Mouse (Mus musculus): ENCODE measurements around the gene Tent4a. TPM values are rescaled to one million over a fixed set of nuclear protein-coding genes. Genes with fewer than 3 reads are reported as not detected.
A peak's percentile ranks its signal among the peaks of the same experiment; 100 is the strongest.

The Tent4a gene
- polyA plus RNA-seq, 1 experiment from 2014 or later: 5.0 TPM

- H3K9me3 ChIP-seq (replicated peaks; ENCODE audit: low read length): no peaks in the 10 kb centered on the region
- H3K27ac ChIP-seq: no peak overlapping the region
- no peaks in the 10 kb centered on the region for H3K36me3 ChIP-seq (ENCODE audit: insufficient read depth, low read length)
- H3K9ac ChIP-seq (ENCODE audit: low read depth, low read length): peak overlapping the region; percentile 92
- peak overlapping the region; percentile 96 for H3K4me2 ChIP-seq (ENCODE audit: low read length)
- DNase-seq (ENCODE audit: low spot score): no peak
- no peak for ATAC-seq (replicated peaks; ENCODE audit: low FRiP score, low read depth)
- peaks cover 19% of the 10 kb centered on the region for H3K4me1 ChIP-seq (replicated peaks; ENCODE audit: insufficient read depth, low read length)
- WGBS: 12% methylated on average over 14 of the region's 14 CpGs
- H3K27me3 ChIP-seq (ENCODE audit: insufficient read depth, low read length): no peaks in the 10 kb centered on the region
- H3K4me3 ChIP-seq (replicated peaks; ENCODE audit: low read depth, low read length): peak overlapping the region; percentile 89
- TF ChIP-seq CTCF (IDR thresholded peaks at IDR 0.05; ENCODE audit: low read depth): no peak
Measured at GRCm38 (mm10) chr13:69532101-69532892, 2.1 kb downstream of the Tent4a start.

DNA sequence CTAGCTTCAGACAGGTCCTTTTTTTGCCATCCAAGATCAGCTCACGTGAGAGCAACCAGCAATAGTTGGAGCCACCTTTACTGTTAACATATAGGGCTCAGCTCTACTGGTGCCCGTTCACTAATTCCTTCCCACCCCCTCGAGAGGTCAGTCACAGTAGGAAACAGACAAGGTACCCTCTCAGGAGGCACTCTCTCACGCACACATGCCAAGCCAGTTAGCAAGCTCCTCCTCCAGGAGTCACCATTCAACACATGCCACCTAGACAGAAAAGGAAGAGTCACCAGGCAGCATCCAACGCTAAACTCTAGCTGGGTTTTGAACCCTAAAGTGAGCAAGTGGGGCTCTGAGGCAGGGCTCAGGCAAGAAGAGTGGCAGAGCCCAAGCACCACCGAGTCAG is 3.0 kb downstream of the Tent4a start:
- Histone ChIP-seq H3K36me3 (ENCODE audit: insufficient read depth, low read length) (no peaks in the 10 kb centered on the region), H3K27ac (no peak overlapping the region), H3K9ac (ENCODE audit: low read depth, low read length) (0 out of 2 replicates have a peak overlapping the region, but pooled peaks have one; percentile 32), H3K27me3 (ENCODE audit: insufficient read depth, low read length) (no peaks in the 10 kb centered on the region), H3K4me2 (ENCODE audit: low read length) (peak overlapping the region; percentile 96), H3K9me3 (replicated peaks; ENCODE audit: low read length) (no peaks in the 10 kb centered on the region), H3K4me1 (replicated peaks; ENCODE audit: insufficient read depth, low read length) (peaks cover 25% of the 10 kb centered on the region), H3K4me3 (replicated peaks; ENCODE audit: low read depth, low read length) (peak overlapping the region; percentile 89; the same call in 1 of the 2 replicates)
- TF ChIP-seq CTCF (IDR thresholded peaks at IDR 0.05; ENCODE audit: low read depth): no peak
- WGBS: 41% methylated on average over 6 of the region's 6 CpGs
- DNase-seq (ENCODE audit: low spot score): no peak
- no peak for ATAC-seq (replicated peaks; ENCODE audit: low FRiP score, low read depth)

DNA sequence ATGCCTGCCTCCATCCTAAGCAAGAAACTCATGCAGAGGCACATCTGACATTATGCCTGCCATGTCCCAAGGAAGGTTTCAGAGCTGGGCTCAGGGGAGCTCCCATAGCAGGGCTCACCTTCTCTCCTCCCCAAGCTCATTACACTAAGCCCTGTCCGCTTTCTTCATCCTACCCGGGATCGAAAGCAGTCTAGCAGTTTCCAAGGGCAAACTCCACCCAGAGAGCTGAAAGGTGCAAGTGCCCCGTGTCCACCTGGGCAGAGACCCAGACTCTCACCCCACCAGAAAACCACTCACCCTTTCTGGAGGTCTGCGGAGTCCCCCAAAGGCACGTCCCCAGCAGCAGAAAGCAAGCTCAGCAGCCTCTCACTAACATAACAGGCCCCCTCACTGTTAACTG is 3.5 kb downstream of the Tent4a start:
- peaks cover 28% of the 10 kb centered on the region for H3K4me1 ChIP-seq (replicated peaks; ENCODE audit: insufficient read depth, low read length)
- H3K9ac ChIP-seq (ENCODE audit: low read depth, low read length): peak overlapping the region; percentile 32
- no peak for TF ChIP-seq CTCF (IDR thresholded peaks at IDR 0.05; ENCODE audit: low read depth)

DNA sequence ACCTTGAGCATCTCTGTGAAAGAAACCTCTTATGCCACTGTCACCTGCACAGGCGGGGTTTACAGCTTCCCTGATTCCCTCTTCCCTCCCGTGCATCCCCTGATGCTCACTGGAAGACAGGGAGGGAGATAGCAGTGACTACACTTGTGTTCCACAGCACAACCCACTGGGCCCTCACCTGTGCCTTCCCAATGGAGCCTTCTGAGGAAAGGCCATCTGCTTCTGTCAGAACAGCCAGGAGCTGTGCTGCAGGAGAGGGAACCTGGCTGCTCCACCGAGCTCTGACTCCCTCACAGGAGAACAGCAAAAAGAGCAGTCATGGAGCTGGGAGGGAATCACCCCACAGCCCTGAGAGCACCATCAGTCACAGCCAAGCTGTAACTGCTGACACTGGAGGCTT is 4.3 kb downstream of the Tent4a start:
- H3K4me3 ChIP-seq (replicated peaks; ENCODE audit: low read depth, low read length): no peak overlapping the region
- no peak for DNase-seq (ENCODE audit: low spot score)
- WGBS: 67% methylated on average over 3 of the region's 3 CpGs
- H3K9ac ChIP-seq (ENCODE audit: low read depth, low read length): no peak overlapping the region
- peaks cover 32% of the 10 kb centered on the region for H3K4me1 ChIP-seq (replicated peaks; ENCODE audit: insufficient read depth, low read length)
- H3K27ac ChIP-seq: no peak overlapping the region
- no peak for ATAC-seq (replicated peaks; ENCODE audit: low FRiP score, low read depth)
- TF ChIP-seq CTCF (IDR thresholded peaks at IDR 0.05; ENCODE audit: low read depth): no peak
- H3K36me3 ChIP-seq (ENCODE audit: insufficient read depth, low read length): no peaks in the 10 kb centered on the region
- H3K27me3 ChIP-seq (ENCODE audit: insufficient read depth, low read length): no peaks in the 10 kb centered on the region
- H3K9me3 ChIP-seq (replicated peaks; ENCODE audit: low read length): no peaks in the 10 kb centered on the region
- H3K4me2 ChIP-seq (ENCODE audit: low read length): no peak overlapping the region

More for the DNA sequence above, 3.5 kb downstream of the Tent4a start:
- H3K4me2 ChIP-seq (ENCODE audit: low read length): peak overlapping the region; percentile 96
- DNase-seq (ENCODE audit: low spot score): no peak
- no peak for ATAC-seq (replicated peaks; ENCODE audit: low FRiP score, low read depth)
- H3K4me3 ChIP-seq (replicated peaks; ENCODE audit: low read depth, low read length): peak overlapping the region; percentile 89; the same call in 1 of the 2 replicates
- 62% methylated on average over 6 of the region's 6 CpGs for WGBS
- H3K27me3 ChIP-seq (ENCODE audit: insufficient read depth, low read length): no peaks in the 10 kb centered on the region
- no peaks in the 10 kb centered on the region for H3K36me3 ChIP-seq (ENCODE audit: insufficient read depth, low read length)
- H3K27ac ChIP-seq: no peak overlapping the region
- no peaks in the 10 kb centered on the region for H3K9me3 ChIP-seq (replicated peaks; ENCODE audit: low read length)

GRCm38 (mm10) chr13:69528531-69528930 is 5.9 kb downstream of the Tent4a start:
- Histone ChIP-seq H3K27ac (no peak overlapping the region), H3K27me3 (ENCODE audit: insufficient read depth, low read length) (no peaks in the 10 kb centered on the region), H3K4me1 (replicated peaks; ENCODE audit: insufficient read depth, low read length) (peaks cover 48% of the 10 kb centered on the region), H3K9me3 (replicated peaks; ENCODE audit: low read length) (no peaks in the 10 kb centered on the region), H3K4me3 (replicated peaks; ENCODE audit: low read depth, low read length) (no peak overlapping the region), H3K4me2 (ENCODE audit: low read length) (no peak overlapping the region), H3K36me3 (ENCODE audit: insufficient read depth, low read length) (no peaks in the 10 kb centered on the region), H3K9ac (ENCODE audit: low read depth, low read length) (no peak overlapping the region)
- DNase-seq (ENCODE audit: low spot score): no peak
- no peak for ATAC-seq (replicated peaks; ENCODE audit: low FRiP score, low read depth)
- no peak for TF ChIP-seq CTCF (IDR thresholded peaks at IDR 0.05; ENCODE audit: low read depth)
- WGBS: 72% methylated on average over 7 of the region's 7 CpGs

DNA sequence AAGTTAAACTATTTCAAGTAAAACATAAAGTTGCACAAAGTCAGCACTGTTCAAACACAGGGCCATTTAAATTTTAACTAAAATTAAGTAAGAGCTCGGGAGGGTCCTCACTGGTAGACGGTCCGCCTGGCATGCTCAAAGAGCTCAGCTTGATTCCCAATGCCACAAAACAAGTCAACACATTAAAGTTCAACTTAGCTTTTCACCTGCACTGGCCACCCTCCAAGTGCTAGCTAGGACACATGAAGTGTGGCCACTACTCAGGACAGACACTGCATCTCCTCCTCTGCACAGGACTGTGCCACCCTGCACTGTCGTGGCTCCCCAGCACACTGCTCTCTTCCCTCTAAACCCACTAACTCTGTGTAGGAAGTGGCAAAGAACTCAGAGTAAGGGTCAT is 8.6 kb downstream of the Tent4a start:
- peak; percentile 47; the same call in 1 of the 2 replicates for ATAC-seq (replicated peaks; ENCODE audit: low FRiP score, low read depth)
- Histone ChIP-seq H3K36me3 (ENCODE audit: insufficient read depth, low read length) (no peaks in the 10 kb centered on the region), H3K27me3 (ENCODE audit: insufficient read depth, low read length) (no peaks in the 10 kb centered on the region), H3K9me3 (replicated peaks; ENCODE audit: low read length) (no peaks in the 10 kb centered on the region), H3K9ac (ENCODE audit: low read depth, low read length) (no peak overlapping the region), H3K4me3 (replicated peaks; ENCODE audit: low read depth, low read length) (no peak overlapping the region), H3K27ac (peak overlapping the region; percentile 13; the same call in 1 of the 2 replicates), H3K4me1 (replicated peaks; ENCODE audit: insufficient read depth, low read length) (peaks cover 40% of the 10 kb centered on the region; the same call in 1 of the 2 replicates), H3K4me2 (ENCODE audit: low read length) (peak overlapping the region; percentile 10; the same call in 1 of the 2 replicates)
- no peak for DNase-seq (ENCODE audit: low spot score)
- 49% methylated on average over 4 of the region's 4 CpGs for WGBS
- no peak for TF ChIP-seq CTCF (IDR thresholded peaks at IDR 0.05; ENCODE audit: low read depth)

Data from kidney, postnatal 0 days (tissue).